Mouse (Mus musculus): ENCODE data around the gene Wipf1.

Gene Wipf1

DNA sequence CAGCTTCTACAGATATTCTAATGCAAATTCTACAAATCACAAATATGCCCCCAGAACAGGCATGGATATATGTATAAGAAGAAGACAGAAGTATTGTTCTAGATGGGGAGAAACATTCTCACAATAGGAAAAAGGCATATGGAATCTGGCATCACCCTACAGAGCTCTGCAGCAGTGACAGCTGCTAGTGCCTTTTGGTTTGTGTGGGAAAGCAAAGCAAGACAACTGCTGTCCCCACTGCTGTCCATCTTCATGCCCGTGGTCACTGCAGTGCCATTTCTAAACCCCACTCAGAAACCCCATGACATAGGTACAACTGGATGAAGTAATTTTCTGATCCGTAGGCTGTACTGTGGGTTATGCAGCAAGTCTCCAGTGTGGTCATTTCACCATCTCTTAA lies 136.8 kb downstream of the Wipf1 start:
- no peak for DNase-seq (ENCODE audit: inconsistent age in 2 of 2, low spot score in 1 of 2)

DNA sequence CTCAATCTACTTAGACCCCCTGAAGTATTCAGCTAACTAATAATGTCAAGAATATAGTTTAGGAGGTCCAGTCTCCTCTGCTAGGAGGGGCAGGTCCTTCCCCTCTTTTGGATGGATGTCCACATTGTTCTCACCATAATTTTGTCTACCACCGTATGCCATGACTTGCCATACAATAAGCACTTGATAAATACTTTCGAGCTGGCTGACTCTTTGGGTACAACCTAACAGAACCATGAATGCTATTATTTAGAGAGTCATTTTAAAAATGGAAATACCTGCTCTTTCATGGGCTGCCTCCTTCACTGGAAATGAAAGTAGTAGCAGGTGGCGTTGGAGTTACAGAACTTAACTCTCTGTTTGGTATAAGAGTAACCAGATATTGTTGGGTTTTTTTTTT lies 139.6 kb downstream of the Wipf1 start:
- no peak for DNase-seq (ENCODE audit: inconsistent age in 2 of 2, low spot score in 1 of 2)

DNA sequence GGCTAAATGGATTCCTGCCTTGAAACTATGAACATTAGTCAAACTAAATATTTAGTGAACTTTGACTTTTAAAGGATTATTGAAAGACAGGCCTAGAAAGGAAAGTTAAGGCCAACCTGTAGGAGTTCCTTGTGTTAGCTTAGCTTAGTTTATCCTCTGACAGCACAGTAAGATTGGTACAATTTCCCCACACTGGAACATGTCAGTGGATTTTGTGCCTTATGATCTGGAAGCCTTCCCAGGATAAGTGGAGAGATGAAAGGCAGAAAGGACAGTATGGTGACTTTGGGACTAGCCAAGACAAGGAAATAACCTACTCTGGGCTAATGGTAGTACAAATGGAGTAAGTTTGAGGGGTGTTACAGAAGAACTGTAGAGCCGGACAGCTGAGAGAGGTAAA lies 141.7 kb downstream of the Wipf1 start:
- DNase-seq (ENCODE audit: inconsistent age in 2 of 2, low spot score in 1 of 2): peak in 1 of 2 experiments; percentile 36

DNA sequence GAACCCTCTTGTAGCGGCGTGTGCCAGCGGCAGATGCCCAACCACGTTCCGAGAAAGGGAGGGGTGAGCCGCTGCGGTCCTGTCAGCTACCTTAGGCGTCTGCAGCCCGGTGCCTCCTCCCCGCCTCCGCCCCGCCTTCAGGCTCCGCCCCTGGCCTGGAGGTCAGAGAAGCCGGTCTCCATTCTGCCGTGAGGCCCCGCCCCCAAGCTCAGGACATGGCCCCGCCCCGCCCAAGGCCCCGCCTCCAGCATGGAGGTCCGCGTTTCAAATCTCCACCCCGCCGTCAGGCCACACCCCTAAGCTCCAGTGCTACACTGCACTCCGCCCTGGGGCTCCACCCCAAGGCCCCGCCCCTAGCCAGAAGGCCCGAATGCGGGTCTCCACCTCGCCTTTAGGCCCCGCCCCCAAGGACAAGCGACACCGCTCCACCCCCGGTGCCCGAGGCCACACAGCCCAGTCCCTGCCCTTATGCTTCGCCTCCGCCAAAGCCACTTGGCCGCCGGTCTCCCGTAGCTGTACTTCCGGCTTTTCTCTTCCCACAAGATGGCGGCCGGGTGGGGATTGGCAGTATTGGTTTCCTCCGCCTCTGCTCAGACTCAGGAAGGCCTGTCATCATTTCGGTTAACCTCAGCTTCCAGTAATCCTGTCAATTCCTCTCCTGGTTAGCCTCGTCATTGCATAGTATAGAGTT lies 143.0 kb downstream of the Wipf1 start, which contains the start of gene Gpr155:
Gene Gpr155 (minus strand): TSS at position 217 of the 691 bp plus-strand sequence.
- peak; percentile 100 for DNase-seq (ENCODE audit: inconsistent age in 2 of 2, low spot score in 1 of 2)

DNA sequence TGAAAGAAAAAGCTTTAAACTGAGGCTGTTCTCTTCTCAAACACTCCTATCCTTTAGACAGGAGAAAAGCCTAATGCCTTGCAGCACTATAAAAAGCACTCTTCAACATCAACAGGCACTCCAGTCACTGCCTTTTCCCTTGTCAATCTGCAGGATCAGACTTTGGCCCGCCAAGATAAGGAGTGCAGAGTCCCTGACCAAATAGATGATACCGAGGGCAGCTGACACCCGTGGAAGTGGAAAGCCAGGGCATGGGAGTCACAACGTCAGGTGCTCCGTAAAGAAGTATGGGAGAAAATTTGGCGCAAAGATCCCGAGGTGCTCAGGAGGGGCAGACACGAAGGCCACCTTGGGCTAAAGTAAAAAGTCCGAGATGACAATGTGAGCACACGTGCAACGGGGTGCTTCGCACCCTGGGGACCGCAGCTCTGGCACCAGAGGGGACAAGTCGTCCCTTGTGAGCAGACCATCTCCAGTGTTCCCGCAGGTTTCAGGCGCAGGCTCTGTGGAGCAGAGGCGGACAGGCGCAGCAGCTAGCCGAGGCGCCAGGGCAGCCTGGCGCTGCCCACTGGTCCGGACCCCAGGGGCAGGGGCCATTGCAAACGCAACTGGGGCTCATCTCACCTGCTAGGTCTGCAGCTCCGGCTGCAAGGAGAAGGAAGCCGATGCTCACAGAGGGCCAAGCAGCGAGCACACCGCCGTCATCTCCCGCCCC lies 143.7 kb downstream of the Wipf1 start:
- no peak for DNase-seq (ENCODE audit: inconsistent age in 2 of 2, low spot score in 1 of 2)

DNA sequence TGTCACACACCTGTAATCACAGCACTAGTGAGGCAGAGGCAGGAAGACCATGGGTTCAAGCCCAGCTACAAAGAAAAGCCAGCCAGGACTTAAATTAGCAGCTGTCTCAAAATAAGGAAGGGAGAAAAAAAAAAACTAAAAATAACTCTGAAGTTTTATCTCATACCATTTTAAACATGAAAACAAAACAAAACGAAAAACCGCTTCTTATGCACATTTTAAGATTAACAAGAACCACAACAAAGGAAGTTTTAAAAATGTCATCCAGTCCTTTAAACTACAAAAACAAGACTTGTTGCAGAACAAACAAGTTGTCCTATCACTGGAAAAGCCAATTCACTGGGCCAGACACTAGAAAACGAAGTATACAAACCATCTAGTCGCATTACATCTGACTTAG lies 144.4 kb downstream of the Wipf1 start:
- DNase-seq (ENCODE audit: inconsistent age in 2 of 2, low spot score in 1 of 2): no peak

DNA sequence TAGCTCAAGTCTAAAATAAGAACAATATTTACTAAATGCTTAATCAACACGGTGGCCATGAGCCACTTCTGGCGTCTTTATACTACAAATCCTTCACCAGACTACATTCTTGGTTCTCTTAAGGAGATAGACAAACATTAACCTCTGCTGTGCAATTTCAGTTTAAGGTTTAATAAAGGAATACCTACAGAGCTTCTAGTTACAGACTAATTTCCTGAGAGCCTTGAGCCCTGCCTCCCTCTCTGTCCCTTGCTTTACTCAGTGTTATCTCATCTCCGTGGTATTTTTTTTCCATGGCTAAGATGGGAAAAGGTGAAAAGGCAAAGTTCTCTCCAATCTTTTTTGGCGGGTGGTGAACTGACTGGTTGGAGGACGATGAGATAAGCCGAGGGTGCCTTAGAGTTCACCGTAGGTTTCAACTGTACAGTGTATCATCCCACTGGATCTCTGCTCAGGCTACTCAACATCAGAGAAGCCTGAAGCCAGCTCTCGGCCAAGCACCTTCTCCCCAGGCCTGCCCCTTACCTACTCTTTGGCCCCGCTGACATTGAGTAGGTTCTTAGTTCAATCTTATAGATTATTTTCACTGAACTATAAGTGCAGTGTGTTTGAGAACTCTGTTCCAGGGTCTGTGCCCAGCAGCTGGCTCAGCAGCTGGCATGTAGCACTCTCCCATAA lies 149.1 kb downstream of the Wipf1 start:
- no peak for DNase-seq (ENCODE audit: inconsistent age in 2 of 2, low spot score in 1 of 2)

DNA sequence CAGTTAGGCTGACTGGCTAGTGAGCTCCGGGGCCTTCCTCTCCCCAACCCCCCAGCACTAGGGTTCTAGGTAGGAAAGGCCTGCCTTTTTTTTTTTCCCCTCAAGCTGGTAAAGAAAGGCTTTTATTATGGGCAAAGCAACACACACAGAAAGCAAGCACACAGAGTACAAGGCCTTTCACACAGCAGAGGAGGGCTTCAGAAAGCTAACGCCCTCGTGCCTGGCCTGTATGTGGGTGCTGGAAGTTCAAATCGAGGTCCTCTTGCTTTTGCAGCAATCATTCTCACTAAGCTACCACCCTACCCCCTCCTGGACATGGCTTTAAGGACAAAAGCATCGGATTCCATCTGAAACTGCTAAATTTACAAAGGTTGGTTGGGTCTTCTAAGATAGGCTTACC lies 149.9 kb downstream of the Wipf1 start:
- DNase-seq (ENCODE audit: inconsistent age in 2 of 2, low spot score in 1 of 2): no peak

All from adrenal gland, adult (tissue).